Mouse (Mus musculus): ENCODE measurements around the gene Dnah11. TPM values are rescaled to one million over a fixed set of nuclear protein-coding genes. Genes with fewer than 3 reads are reported as not detected.
A peak's percentile ranks its signal among the peaks of the same experiment; 100 is the strongest.

Gene Dnah11
- total and polyA plus RNA-seq, 3 experiments: 0.11 to 0.77 TPM; not detected in 1

DNA sequence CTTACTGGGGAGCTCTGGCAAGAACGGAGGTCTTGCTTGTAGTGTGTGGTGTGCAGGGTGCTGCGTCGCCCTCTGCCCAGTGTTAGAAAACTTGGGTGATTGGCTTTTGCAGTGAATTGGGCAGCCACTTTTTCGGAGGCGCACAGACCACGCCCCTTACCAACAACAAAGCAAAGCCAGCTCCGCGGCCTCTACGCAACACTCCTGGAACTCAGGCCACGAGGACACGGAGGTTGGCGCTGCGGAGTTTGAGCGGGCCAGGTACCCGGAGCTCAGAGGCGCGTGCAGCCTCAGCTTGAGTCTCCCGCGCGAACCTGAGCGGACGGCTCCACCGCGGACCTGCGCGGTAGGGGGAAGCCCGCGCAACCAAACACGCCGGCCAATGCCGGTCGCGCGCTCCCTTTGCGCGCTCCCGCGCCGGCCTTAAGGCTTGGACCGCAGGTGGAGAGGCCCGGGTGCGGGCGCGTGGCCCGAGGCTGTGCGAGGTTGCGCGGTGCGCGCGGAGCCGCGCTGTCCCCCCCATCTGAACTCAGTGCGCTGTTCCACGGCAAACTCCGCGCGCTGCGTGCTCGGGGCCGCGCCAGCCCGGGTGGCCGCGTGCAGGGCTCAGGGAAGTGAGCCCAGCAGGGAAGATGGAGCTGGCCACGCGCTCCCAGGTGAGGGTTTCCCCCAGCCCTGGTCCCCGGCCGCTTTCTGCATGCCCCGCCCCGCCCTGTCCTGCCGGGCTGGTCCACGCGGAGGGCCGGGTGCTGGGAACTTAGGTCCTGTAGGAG is 355.4 kb downstream of the Dnah11 start (continued):
- TF ChIP-seq MYB (IDR thresholded peaks at IDR 0.05; ENCODE audit: low read depth, low read length) (no peak), POLR2A (IDR thresholded peaks at IDR 0.05; ENCODE audit: control insufficient read depth in 1 of 2, insufficient read depth in 1 of 2, low read depth in 1 of 2, low read length in 2 of 2, poor library complexity in 1 of 2) (peak; percentile 91 to 93), MEF2A (IDR thresholded peaks at IDR 0.05; ENCODE audit: extremely low read depth, insufficient replicate concordance, low read depth, low read length, poor library complexity, severe bottlenecking) (no peak), CHD1 (IDR thresholded peaks at IDR 0.05; ENCODE audit: low read depth, low read length) (peak; percentile 99), POLR2AphosphoS2 (IDR thresholded peaks at IDR 0.05; ENCODE audit: low read length) (peak; percentile 79), CTCF (IDR thresholded peaks at IDR 0.05 in 2 of 3, conservative IDR thresholded peaks at IDR 0.05 in 1 of 3; ENCODE audit: control insufficient read depth in 1 of 3, insufficient read depth in 1 of 3, low read depth in 2 of 3, low read length in 3 of 3, poor library complexity in 1 of 3, severe bottlenecking in 1 of 3) (no peak), CHD2 (IDR thresholded peaks at IDR 0.05; ENCODE audit: low read length) (no peak), RCOR1 (IDR thresholded peaks at IDR 0.05; ENCODE audit: low read depth, low read length) (no peak)

- Histone ChIP-seq H3K4me3 (ENCODE audit: control insufficient read depth in 1 of 2, insufficient read depth in 1 of 2, low read depth in 2 of 2, low read length in 2 of 2) (peak overlapping the region; percentile 10 to 71; a peak in 3 of 4 replicates), H3K9me3 (replicated peaks; ENCODE audit: insufficient read depth, low read length) (no peaks in the 10 kb centered on the region)
Observed at GRCm38 (mm10) chr12:117842676-117843075, 356.2 kb downstream of the Dnah11 start.

GRCm38 (mm10) chr12:117840705-117841104 is 358.1 kb downstream of the Dnah11 start:
- Histone ChIP-seq H3K9ac (ENCODE audit: control insufficient read depth, low read depth, low read length, poor library complexity, severe bottlenecking) (no peak overlapping the region), H3K36me3 (ENCODE audit: control insufficient read depth in 1 of 2, insufficient read depth in 2 of 2, low read length in 2 of 2) (peaks cover 0 to 15% of the 10 kb centered on the region in 2 experiments; a peak in 3 of 4 replicates), H3K79me2 (ENCODE audit: control insufficient read depth, insufficient read depth, low read length, poor library complexity) (peaks cover 22% of the 10 kb centered on the region), H3K4me3 (ENCODE audit: control insufficient read depth in 1 of 2, insufficient read depth in 1 of 2, low read depth in 2 of 2, low read length in 2 of 2) (no peak overlapping the region), H3K9me3 (replicated peaks; ENCODE audit: insufficient read depth, low read length) (no peaks in the 10 kb centered on the region), H3K27me3 (ENCODE audit: control insufficient read depth in 1 of 2, insufficient read depth in 2 of 2, low read length in 2 of 2) (peaks cover 1 to 6% of the 10 kb centered on the region in 2 experiments; a peak in 3 of 4 replicates), H3K27ac (ENCODE audit: control insufficient read depth, low read depth, low read length) (no peak overlapping the region), H3K4me1 (ENCODE audit: control insufficient read depth in 1 of 2, insufficient read depth in 2 of 2, low read length in 2 of 2) (peaks cover 6 to 17% of the 10 kb centered on the region in 2 experiments; a peak in 2 of 4 replicates)
- TF ChIP-seq EP300 (IDR thresholded peaks at IDR 0.05; ENCODE audit: low read depth in 1 of 2, low read length in 2 of 2) (peak in 1 of 2 experiments; percentile 47; a peak in 1 of 4 replicates), GATA1 (IDR thresholded peaks at IDR 0.05; ENCODE audit: low read depth, low read length) (peak; percentile 46), RCOR1 (IDR thresholded peaks at IDR 0.05; ENCODE audit: low read depth, low read length) (peak; percentile 80), MYC (IDR thresholded peaks at IDR 0.05; ENCODE audit: low read depth, low read length) (no peak)
- peak; percentile 39 for DNase-seq (ENCODE audit: low read depth, low spot score)

More at GRCm38 (mm10) chr12:117842676-117843075, 356.2 kb downstream of the Dnah11 start:
- peaks cover 1 to 5% of the 10 kb centered on the region in 2 experiments; a peak in 3 of 4 replicates for H3K27me3 ChIP-seq (ENCODE audit: control insufficient read depth in 1 of 2, insufficient read depth in 2 of 2, low read length in 2 of 2)
- H3K9ac ChIP-seq (ENCODE audit: control insufficient read depth, low read depth, low read length, poor library complexity, severe bottlenecking): peak overlapping the region; percentile 36
- H3K79me2 ChIP-seq (ENCODE audit: control insufficient read depth, insufficient read depth, low read length, poor library complexity): peaks cover 33% of the 10 kb centered on the region
- TF ChIP-seq ZKSCAN1 (IDR thresholded peaks at IDR 0.05; ENCODE audit: low read depth, low read length) (0 out of 2 replicates have a peak, but pooled peaks have one; percentile 13), CTCF (IDR thresholded peaks at IDR 0.05 in 2 of 3, conservative IDR thresholded peaks at IDR 0.05 in 1 of 3; ENCODE audit: control insufficient read depth in 1 of 3, insufficient read depth in 1 of 3, low read depth in 2 of 3, low read length in 3 of 3, poor library complexity in 1 of 3, severe bottlenecking in 1 of 3) (no peak), EP300 (IDR thresholded peaks at IDR 0.05; ENCODE audit: low read depth in 1 of 2, low read length in 2 of 2) (peak in 1 of 2 experiments; percentile 11; a peak in 1 of 4 replicates)
- DNase-seq (ENCODE audit: low read depth, low spot score): peak; percentile 63
- no peak overlapping the region for H3K27ac ChIP-seq (ENCODE audit: control insufficient read depth, low read depth, low read length)
- peaks cover 6 to 19% of the 10 kb centered on the region in 2 experiments; a peak in 2 of 4 replicates for H3K4me1 ChIP-seq (ENCODE audit: control insufficient read depth in 1 of 2, insufficient read depth in 2 of 2, low read length in 2 of 2)
- peaks cover 0 to 16% of the 10 kb centered on the region in 2 experiments; a peak in 3 of 4 replicates for H3K36me3 ChIP-seq (ENCODE audit: control insufficient read depth in 1 of 2, insufficient read depth in 2 of 2, low read length in 2 of 2)
